Mouse (Mus musculus): Measurements from ENCODE around the gene Tsfm. TPM values are rescaled to one million over a fixed set of nuclear protein-coding genes. Genes with fewer than 3 reads are reported as not detected.
"Not testable (repeated sequence)": the region's sequence is repeated elsewhere in the genome, so short reads cannot be mapped to it uniquely, and the experiment has no call there.

The Tsfm gene
- polyA plus RNA-seq, 1 experiment from 2014 or later: 81.1 TPM

GRCm38 (mm10) chr10:127071203-127071602 is 40.6 kb upstream of the Tsfm start:
- peak overlapping the region; percentile 68 for H3K4me3 ChIP-seq
- 79% methylated on average over 9 of the region's 9 CpGs for WGBS

GRCm38 (mm10) chr10:127070190-127071121 is 39.8 kb upstream of the Tsfm start, which contains the start of gene Tspan31:
TSS of gene Tspan31 (minus strand) at chr10:127070264.
- peak within 1 kb of the TSS; percentile 68 for H3K4me3 ChIP-seq
- H3K4me2 ChIP-seq (replicated peaks): peak within 1 kb of the TSS; percentile 98
- peaks cover 33% of the 10 kb centered on the region for H3K36me3 ChIP-seq
- peak; percentile 92 for ATAC-seq (ENCODE audit: low FRiP score, low read depth)
- peaks cover 22% of the 10 kb centered on the region for H3K4me1 ChIP-seq
- H3K9me3 ChIP-seq: no peaks in the 10 kb centered on the region
- peak within 1 kb of the TSS; percentile 89 for H3K27ac ChIP-seq
- peaks cover 8% of the 10 kb centered on the region for H3K27me3 ChIP-seq
- WGBS: 2% methylated on average over 36 of the region's 36 CpGs
- H3K9ac ChIP-seq: peak within 1 kb of the TSS; percentile 78

More at GRCm38 (mm10) chr10:127071203-127071602, 40.6 kb upstream of the Tsfm start:
- Histone ChIP-seq H3K4me2 (replicated peaks) (peak overlapping the region; percentile 98), H3K9me3 (no peaks in the 10 kb centered on the region), H3K4me1 (peaks cover 22% of the 10 kb centered on the region), H3K27ac (no peak overlapping the region), H3K9ac (peak overlapping the region; percentile 76), H3K36me3 (peaks cover 26% of the 10 kb centered on the region), H3K27me3 (peaks cover 16% of the 10 kb centered on the region)
- ATAC-seq (ENCODE audit: low FRiP score, low read depth): no peak

DNA sequence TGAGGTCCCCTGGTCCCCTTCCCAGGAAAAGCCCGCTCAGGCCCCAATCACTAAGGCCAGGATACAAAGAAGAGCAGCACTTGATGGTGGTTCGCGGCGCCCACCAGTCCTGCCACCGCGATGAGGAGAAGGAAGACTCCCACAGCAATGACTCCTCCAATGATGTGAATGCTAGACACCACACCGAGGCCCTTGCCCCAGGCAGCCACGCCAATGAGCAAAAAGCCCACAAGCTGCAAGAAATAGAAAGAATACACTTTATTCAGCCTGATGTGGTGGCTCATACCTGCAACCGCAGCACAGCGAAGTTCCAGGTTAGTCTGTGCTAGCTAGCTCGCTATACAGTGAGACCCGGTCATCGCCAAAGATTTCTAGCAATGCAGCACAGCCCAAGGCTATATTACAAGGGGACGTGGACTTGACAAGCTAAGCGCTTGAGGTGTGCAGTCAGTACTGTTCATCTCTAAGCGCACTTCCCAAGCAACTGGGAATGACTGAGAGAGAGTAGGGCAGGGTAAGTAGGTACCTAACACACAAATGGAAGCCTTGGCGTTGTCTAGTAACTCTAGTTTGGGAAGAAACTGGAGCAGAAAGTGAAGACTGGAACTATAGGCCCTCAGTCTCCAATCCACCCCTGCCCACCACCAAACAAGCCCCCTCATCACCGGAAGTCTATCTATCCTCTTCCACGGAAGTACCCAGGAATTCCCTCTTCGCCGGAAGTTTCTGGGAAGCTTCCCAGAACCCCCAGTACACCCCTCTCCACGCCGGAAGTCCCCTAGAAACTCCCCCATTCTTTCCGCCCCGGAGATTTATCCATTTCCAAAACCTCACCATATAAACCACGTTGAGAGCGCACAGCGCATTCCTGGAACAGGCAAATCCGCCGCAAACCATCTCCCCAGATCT is 38.9 kb upstream of the Tsfm start:
- peak overlapping the region; percentile 68 for H3K4me3 ChIP-seq
- peak; percentile 73 for ATAC-seq (ENCODE audit: low FRiP score, low read depth)
- no peaks in the 10 kb centered on the region for H3K27me3 ChIP-seq
- peak overlapping the region; percentile 98 for H3K4me2 ChIP-seq (replicated peaks)
- H3K4me1 ChIP-seq: peaks cover 32% of the 10 kb centered on the region
- peak overlapping the region; percentile 78 for H3K9ac ChIP-seq
- 7% methylated on average over 30 of the region's 30 CpGs for WGBS
- no peaks in the 10 kb centered on the region for H3K9me3 ChIP-seq
- H3K27ac ChIP-seq: peak overlapping the region; percentile 89
- H3K36me3 ChIP-seq: peaks cover 42% of the 10 kb centered on the region

- 80% methylated on average over 9 of the region's 9 CpGs for WGBS
- Histone ChIP-seq H3K36me3 (peaks cover 43% of the 10 kb centered on the region), H3K27ac (no peak overlapping the region; the same call in 1 of the 2 replicates), H3K9ac (peak overlapping the region; percentile 78), H3K9me3 (no peaks in the 10 kb centered on the region), H3K4me1 (peaks cover 33% of the 10 kb centered on the region), H3K27me3 (no peaks in the 10 kb centered on the region), H3K4me3 (peak overlapping the region; percentile 68), H3K4me2 (replicated peaks) (peak overlapping the region; percentile 98)
- no peak for ATAC-seq (ENCODE audit: low FRiP score, low read depth)
These were observed 37.9 kb upstream of the Tsfm start for GRCm38 (mm10) chr10:127068360-127069038.

DNA sequence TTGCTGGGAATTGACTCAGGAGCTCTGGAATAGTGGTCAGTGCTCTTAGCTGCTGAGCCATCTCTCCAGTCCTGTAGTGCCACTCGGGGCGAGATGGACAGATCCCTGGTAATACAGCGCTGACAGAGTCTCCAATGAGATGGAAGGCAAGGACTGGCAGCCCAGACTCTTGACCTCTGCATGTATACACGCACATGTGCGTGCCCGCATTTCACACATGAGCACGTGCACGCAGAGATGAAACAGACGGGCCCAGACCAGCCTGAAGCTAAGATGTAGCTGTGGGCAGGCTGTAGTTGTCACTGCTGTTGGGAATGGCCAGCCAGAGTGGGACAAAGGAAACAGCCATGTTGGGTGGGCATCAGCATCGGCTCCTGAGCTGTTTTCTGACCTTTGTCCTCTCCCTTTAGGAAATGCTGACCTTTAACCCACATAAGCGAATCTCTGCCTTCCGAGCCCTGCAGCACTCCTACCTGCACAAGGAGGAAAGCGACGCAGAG is 35.9 kb upstream of the Tsfm start:
- H3K4me3 ChIP-seq: no peak overlapping the region
- H3K27me3 ChIP-seq: peaks cover 2% of the 10 kb centered on the region
- no peak overlapping the region for H3K27ac ChIP-seq

GRCm38 (mm10) chr10:127065981-127066380 is 35.3 kb upstream of the Tsfm start:
- H3K4me3 ChIP-seq: no peak overlapping the region
- H3K27me3 ChIP-seq: peaks cover 8% of the 10 kb centered on the region
- no peak for ATAC-seq (ENCODE audit: low FRiP score, low read depth)
- no peak overlapping the region for H3K9ac ChIP-seq
- WGBS: 88% methylated on average over 9 of the region's 9 CpGs
- no peak overlapping the region for H3K4me2 ChIP-seq (replicated peaks)
- peaks cover 43% of the 10 kb centered on the region for H3K36me3 ChIP-seq
- H3K9me3 ChIP-seq: no peaks in the 10 kb centered on the region
- peaks cover 28% of the 10 kb centered on the region for H3K4me1 ChIP-seq
- no peak overlapping the region for H3K27ac ChIP-seq

More for the DNA sequence above, 35.9 kb upstream of the Tsfm start:
- Histone ChIP-seq H3K4me2 (replicated peaks) (no peak overlapping the region), H3K9me3 (no peaks in the 10 kb centered on the region), H3K36me3 (peaks cover 43% of the 10 kb centered on the region), H3K9ac (no peak overlapping the region), H3K4me1 (peaks cover 33% of the 10 kb centered on the region)
- ATAC-seq (ENCODE audit: low FRiP score, low read depth): no peak
- WGBS: 87% methylated on average over 14 of the region's 14 CpGs

DNA sequence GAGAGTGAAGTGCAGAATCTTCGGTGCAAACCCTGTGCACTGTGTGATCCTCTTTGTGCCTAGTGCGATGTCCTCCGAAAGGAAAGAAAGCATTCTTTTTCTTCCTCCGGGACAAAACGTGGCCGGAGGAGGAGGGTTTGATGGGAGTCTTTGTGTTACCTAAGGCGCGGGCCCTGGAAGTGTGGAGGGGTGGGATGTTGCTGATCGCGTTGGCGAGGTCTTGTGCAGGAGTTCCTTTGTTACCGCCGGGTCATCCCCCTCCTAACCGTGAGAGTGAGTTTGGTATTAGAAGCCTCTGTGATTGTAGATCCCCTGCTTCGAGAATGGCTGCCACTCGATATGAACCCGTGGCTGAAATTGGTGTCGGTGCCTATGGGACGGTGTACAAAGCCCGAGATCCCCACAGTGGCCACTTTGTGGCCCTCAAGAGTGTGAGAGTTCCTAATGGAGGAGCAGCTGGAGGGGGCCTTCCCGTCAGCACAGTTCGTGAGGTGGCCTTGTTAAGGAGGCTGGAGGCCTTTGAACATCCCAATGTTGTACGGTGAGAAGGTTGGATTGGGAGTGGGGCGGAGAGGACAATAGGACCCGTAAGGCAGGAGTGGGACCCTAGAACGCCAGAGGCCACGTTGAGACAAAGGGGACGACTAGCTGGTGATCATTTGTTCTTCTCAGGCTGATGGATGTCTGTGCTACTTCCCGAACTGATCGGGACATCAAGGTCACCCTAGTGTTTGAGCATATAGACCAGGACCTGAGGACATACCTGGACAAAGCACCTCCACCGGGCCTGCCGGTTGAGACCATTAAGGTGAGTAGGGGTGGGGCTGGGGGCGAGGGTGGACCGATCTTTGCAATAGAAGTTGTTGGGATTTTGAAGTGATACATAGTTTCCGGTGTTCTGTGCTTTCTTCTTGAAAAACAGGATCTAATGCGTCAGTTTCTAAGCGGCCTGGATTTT is 33.6 kb upstream of the Tsfm start:
- no peak for ATAC-seq (ENCODE audit: low FRiP score, low read depth)
- H3K9me3 ChIP-seq: no peaks in the 10 kb centered on the region
- peak overlapping the region; percentile 72 for H3K27ac ChIP-seq
- H3K36me3 ChIP-seq: peaks cover 43% of the 10 kb centered on the region
- H3K4me2 ChIP-seq (replicated peaks): peak overlapping the region; percentile 92
- H3K4me3 ChIP-seq: peak overlapping the region; percentile 83
- peaks cover 27% of the 10 kb centered on the region for H3K4me1 ChIP-seq
- H3K9ac ChIP-seq: peak overlapping the region; percentile 97
- WGBS: 13% methylated on average over 37 of the region's 37 CpGs
- H3K27me3 ChIP-seq: peaks cover 17% of the 10 kb centered on the region

DNA sequence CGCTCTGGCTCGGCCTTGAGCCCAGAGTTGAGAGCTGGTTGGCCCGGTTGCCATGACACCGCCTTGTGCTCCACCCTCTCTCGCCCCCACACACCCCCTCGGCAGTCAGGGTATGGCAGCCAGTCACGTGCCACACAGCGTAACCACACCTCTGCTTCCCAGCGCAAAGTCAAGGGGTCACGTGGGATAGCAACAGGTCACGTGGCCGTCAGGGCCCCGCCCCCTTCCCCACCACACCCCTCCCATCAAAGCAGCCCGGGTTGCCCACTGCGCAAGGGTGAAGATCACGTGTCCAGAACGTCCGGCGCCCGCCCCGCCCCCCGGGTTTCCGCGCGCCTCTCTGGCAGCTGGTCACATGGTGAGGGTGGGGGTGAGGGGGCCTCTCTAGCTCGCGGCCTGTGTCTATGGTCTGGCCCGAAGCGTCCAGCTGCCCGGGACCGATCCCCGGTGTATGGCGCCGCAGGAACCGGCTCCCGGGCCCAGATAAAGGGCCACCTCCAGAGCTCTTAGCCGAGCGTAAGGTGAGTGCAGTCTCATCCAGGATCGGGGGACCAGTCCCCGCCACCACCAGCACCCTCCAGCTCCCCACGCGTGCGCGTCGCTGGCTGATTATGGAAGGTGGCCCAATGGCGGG is 32.7 kb upstream of the Tsfm start, which contains the start of gene Cdk4:
Gene Cdk4, plus strand, starts transcription at position 296 of the 634 bp plus-strand sequence.
- ATAC-seq (ENCODE audit: low FRiP score, low read depth): peak; percentile 92
- Histone ChIP-seq H3K36me3 (peaks cover 39% of the 10 kb centered on the region), H3K9me3 (no peaks in the 10 kb centered on the region), H3K9ac (peak within 1 kb of the TSS; percentile 97), H3K4me1 (peaks cover 27% of the 10 kb centered on the region), H3K27me3 (peaks cover 22% of the 10 kb centered on the region), H3K27ac (peak within 1 kb of the TSS; percentile 72), H3K4me2 (replicated peaks) (peak within 1 kb of the TSS; percentile 92), H3K4me3 (peak within 1 kb of the TSS; percentile 83)
- under 1% methylated on average over 46 of the region's 46 CpGs for WGBS

GRCm38 (mm10) chr10:127062503-127062902 is 31.9 kb upstream of the Tsfm start:
- no peak overlapping the region for H3K4me2 ChIP-seq (replicated peaks)
- no peaks in the 10 kb centered on the region for H3K9me3 ChIP-seq
- peaks cover 29% of the 10 kb centered on the region for H3K4me1 ChIP-seq
- H3K27me3 ChIP-seq: peaks cover 25% of the 10 kb centered on the region
- H3K27ac ChIP-seq: no peak overlapping the region
- H3K4me3 ChIP-seq: no peak overlapping the region
- 70% methylated on average over 5 of the region's 5 CpGs for WGBS
- no peak overlapping the region for H3K9ac ChIP-seq
- ATAC-seq (ENCODE audit: low FRiP score, low read depth): no peak
- peaks cover 35% of the 10 kb centered on the region for H3K36me3 ChIP-seq

- H3K27ac ChIP-seq; ATAC-seq (ENCODE audit: low FRiP score, low read depth); H3K9me3 ChIP-seq; H3K9ac ChIP-seq; H3K4me3 ChIP-seq; H3K4me2 ChIP-seq (replicated peaks): not testable (repeated sequence)
- 85% methylated on average over 4 of the region's 4 CpGs for WGBS
- Histone ChIP-seq H3K36me3 (peaks cover 35% of the 10 kb centered on the region), H3K27me3 (peaks cover 28% of the 10 kb centered on the region), H3K4me1 (peaks cover 29% of the 10 kb centered on the region)
These were observed 31.5 kb upstream of the Tsfm start for GRCm38 (mm10) chr10:127062101-127062500.

All from limb, embryonic 13.5 days (tissue).